8 mouse cellular contexts compared by ENCODE assay signal in the genomic region with DNA sequence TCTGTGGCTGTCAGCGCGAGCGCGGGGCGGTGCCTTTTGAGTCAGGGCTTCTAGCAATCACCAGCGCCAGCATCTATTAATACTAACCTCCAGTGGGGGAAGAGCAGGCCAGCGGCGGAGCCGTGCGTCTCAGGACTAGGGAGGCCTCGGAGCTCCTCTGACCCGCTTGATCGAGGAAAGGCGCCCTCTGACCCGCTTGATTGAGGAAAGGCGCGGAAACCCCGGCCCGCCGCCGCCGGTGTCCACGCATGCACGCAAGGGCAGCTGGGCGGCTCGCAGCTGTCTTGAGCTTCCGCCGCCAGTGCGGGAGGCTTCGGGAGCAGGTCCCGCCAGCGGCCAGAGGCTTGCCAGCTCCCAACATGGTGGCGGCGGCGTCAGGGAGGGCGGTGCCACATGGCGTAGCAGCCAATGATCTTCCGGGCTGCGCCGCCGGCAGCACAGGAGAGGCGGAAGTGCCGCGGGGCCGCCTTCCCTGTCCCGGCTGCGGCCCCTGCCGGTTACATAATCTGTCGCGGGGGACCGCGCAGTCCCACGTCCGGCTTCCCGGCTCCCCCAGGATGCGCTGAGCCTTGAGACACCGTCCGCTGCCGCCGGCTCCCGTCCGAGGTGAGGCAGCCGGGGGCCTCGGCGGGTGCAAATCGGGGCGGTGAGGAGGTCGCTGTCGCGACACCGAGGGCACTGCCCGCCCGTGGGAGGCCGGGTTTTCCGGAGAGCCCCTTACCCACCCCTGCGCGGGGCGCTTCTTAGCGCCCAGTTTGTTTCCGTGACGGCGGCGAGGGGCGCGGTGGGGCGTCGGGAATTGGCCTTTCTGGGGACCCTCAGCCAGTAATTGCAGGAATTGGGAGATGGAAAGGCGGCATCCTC. TPM values are rescaled to one million over a fixed set of nuclear protein-coding genes. Genes with fewer than 3 reads are reported as not detected.
DNase-seq lines count a peak whose midpoint lies in the region; ATAC-seq lines count a peak whose summit lies in the region.

A gene (minus strand): TSS at position 361 of the 864 bp plus-strand sequence.
A gene (plus strand): TSS at position 448 of the 864 bp plus-strand sequence.

- H3K36me3 ChIP-seq in hindbrain, embryonic 12.5 days, result peaks cover 6% of the 10 kb centered on the region

- ATAC-seq in hindbrain, embryonic 12.5 days (ENCODE audit: low FRiP score), result peak; percentile 99

- DNase-seq in MN1 (ENCODE audit: low spot score), result peak; percentile 95
- peak; percentile 91 for DNase-seq in cerebellum, adult 9-10 months
- peak; percentile 82 to 94 for DNase-seq in frontal cortex, adult 2 months (ENCODE audit: extremely low spot score in 1 of 2, low spot score in 1 of 2)
- DNase-seq in layer of hippocampus, postnatal 14 days (ENCODE audit: low spot score in 2 of 2), result peak; percentile 93 to 95
- peak; percentile 96 for DNase-seq in lung, postnatal 14 days
- peak; percentile 87 for DNase-seq in retina, adult 2 months (ENCODE audit: low read depth, low spot score)
- DNase-seq in thymus, postnatal 36 days, result peak; percentile 94 to 95

- peak within 1 kb of the TSS; percentile 95 for H3K4me3 ChIP-seq in hindbrain, embryonic 12.5 days

- peak within 1 kb of the TSS; percentile 90 for H3K9ac ChIP-seq in hindbrain, embryonic 12.5 days

- peak within 1 kb of the TSS; percentile 66 for H3K4me2 ChIP-seq in hindbrain, embryonic 12.5 days (replicated peaks)

- peaks cover 15% of the 10 kb centered on the region for H3K4me1 ChIP-seq in hindbrain, embryonic 12.5 days

- no peaks in the 10 kb centered on the region for H3K9me3 ChIP-seq in hindbrain, embryonic 12.5 days (replicated peaks)

- H3K27me3 ChIP-seq in hindbrain, embryonic 12.5 days, result no peaks in the 10 kb centered on the region

- WGBS in hindbrain, embryonic 12.5 days, result under 1% methylated on average over 81 of the region's 88 CpGs

- peak within 1 kb of the TSS; percentile 93 for H3K27ac ChIP-seq in hindbrain, embryonic 12.5 days

RNA-seq across cellular contexts. Expression of the first gene that starts in this region (rescaled TPM):
- polyA plus RNA-seq in frontal cortex, adult 2 months (2012; rRNA removed), result 10.4 and 11.4 TPM in 2 replicates
- 12.1 and 13.4 TPM in 2 replicates for polyA plus RNA-seq in hindbrain, embryonic 12.5 days (2016; fragmentation: Nextera tagmentation; extraction: Ambion mirVana)
- total RNA-seq in layer of hippocampus, postnatal 14 days (2021), result 10 to 100 TPM; 20.0 to 24.1 TPM

RNA-seq across cellular contexts. Expression of the second gene that starts in this region (rescaled TPM):
- 0.44 and 0.76 TPM in 2 replicates for polyA plus RNA-seq in frontal cortex, adult 2 months (2012; rRNA removed)
- polyA plus RNA-seq in hindbrain, embryonic 12.5 days (2016; fragmentation: Nextera tagmentation; extraction: Ambion mirVana), result 3.0 and 3.2 TPM in 2 replicates
- total RNA-seq in layer of hippocampus, postnatal 14 days (2021), result 1 to 10 TPM in 1 of 2 experiments, under 1 TPM in 1; 0.48 to 1.7 TPM

Comparison
In these comparisons a context has a peak if more than half of its experiments do, and no peak if none do; other contexts are left out.
1. Peak in every context shown above with its lines: DNase-seq, ATAC-seq, H3K4me3 ChIP-seq and H3K27ac ChIP-seq.